Mouse (Mus musculus) layer of hippocampus, adult 9-11 months (tissue): ENCODE results near the gene Cdan1.
"Not testable (repeated sequence)": the region's sequence is repeated elsewhere in the genome, so short reads cannot be mapped to it uniquely, and the experiment has no call there.

Source experiments
- DNase-seq: peaks from one replicate; pipeline ENCODE4 v3.0.0; 2022

Gene Cdan1

DNA sequence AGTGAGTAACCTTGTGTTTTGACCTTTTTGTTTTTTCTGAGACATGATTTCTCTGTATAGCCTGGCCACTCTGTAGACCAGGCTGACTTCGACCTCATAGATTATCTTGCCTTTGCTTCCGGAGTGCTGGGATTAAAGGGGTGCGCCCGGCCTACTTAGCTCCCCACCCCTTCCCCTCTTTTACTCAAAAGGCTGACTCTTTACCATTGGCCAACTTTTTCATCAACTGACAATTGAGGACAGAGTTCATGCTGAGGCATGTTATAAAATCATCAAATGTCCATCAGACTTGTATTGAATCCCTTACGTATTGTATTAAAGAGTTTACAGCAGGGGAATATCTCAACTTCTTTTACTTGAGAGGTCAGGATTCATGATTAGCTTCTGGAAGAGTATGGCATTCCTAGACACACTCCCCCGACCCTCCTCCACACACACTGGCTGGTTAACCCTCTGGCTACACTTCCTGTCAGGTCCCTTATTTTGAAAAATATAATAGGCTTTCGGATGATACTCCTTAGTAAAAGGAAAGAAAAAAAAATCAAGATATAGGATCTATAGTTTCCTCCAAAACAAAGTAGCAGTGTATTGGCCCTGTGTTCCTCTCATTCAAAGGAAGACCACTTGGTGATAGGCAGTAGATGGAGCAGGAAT, 117.9 kb downstream of the Cdan1 start:
- no peak for DNase-seq

DNA sequence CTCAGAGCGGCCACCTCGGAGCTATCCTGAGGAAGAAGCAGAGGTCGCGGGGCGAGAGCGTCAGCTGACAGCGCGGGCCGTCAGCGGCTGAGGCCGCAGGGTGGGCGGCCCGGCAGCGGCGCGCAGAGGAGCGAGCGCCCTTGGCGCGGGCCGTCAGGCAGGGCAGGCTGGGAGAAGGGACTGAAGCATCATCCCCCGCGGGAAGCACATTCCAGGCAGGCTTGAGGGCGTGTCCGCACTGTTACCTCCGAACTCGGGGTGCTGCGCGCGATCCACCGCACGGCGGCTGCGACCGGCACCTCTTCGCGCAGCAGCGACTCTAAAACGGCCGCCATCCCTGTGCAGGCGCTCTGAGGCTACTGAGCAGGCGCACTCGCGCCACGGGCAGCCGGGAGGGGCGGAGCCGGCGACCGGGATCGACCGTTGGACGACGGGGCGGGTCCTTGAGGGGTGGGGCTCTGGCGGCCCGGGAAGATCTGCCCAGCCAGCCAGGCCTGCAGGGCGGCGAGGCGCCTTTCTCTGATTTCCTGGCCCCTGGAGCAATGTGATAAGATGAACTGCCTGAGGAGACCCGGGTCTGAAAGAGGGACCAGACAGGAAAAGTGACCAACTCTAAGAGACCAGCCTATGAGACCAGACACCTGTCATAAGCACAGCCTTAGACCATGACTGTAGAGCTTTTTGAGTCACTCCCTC, 118.6 kb downstream of the Cdan1 start:
- DNase-seq = peak; percentile 91

DNA sequence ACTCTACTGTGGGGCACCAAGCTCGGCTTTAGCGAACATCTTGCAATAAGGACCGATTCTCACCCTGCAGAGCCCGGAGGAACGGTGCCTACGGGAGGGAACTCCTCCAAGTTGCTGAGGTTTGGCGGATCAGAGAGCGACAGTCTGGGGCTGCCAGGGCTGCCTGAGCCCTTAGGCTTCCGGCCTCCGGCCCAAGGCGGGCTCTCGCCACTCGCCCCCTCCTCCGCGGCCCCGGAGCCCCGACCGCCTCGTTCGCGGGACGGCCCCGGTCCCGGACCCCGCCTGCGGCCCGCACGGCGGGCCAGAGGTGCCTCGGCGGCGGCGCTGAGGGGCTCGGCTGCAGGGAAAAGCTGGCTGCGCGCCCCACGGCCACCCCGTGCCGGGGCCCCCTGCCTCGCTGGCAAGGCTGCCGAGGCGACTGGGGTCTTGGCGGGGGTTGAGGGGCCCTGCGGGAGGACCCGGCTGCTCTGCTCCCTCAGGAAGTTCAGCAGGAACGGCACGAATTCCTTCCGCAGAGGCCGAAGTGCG, 119.2 kb downstream of the Cdan1 start:
- DNase-seq = no peak

DNA sequence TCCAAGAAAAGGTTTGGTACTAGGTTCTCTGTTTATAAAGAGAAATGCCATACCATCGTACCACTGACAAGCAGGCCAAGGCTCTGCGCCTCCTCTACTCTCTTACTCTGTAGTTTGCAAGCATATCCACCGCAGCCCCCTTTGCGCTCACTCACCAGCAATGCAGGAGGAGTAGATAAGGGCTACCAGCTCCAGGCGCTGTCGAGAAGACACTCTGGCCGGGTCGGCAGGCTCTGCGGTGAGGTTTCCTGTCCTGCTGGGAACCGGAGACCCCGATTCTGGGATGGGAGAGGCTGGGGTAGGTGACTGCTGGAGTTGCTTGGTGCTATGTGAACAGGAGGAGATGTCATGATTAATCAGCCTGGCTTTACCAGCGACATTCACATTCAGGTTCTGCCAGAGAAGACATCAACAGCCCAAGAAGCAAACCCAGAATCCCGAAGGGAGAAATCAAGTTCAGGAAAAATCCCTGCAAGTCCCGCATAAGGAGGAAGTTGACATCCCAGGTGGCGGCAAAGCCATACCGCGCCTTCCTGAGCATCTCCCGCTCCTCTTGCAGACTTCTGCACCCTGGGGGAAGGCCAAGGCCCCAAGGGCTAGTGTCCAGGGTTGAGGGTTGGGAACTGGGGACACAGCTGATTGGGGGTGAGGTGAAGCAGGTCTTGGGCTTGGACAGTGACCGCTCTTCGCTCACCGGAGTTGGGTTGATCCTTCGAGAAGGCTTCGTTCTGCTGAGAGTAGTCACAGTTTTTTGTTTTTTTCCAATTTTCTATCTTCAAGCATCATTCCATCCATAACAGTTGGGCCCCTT, 119.9 kb downstream of the Cdan1 start:
- DNase-seq = no peak

DNA sequence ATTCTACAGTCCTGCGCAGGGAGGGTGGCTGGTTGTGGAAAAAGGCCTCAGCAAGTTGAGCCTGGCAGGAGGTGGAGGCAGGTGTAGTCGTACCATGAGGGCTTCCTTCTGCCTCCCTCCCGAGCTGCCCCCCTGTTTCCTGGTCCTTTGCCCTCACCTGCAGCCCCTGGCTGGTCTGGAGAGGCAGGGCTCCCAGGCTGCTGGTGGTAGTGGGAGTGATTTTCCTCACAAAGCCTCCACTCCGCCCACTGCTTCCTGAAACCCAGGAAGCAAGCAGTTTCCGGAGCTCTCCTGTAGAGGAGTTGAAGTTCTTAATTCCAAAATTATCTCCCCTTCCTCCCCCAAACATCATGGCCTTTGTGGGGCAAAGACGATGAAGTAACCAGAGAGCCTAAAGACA, 125.8 kb downstream of the Cdan1 start:
- DNase-seq = no peak

DNA sequence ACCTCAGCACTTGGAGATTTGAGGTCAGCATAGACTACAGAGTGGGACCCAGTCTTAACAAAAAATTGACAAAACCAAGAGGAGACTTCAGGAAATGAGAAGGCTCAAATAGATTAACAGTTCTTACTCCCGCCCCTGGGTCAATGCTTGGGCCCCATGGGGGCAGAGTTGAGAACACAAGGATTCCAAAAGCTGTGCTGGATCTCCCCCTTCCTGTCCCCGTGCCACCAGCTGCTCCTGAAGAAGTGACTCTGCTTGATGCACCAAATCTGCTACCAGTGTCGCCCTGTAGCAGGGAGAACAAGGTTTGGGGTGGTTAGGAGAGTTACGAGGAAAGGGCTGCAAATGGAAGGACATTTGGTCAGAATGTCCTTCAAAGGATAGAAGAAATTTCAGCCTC, 126.3 kb downstream of the Cdan1 start:
- no peak for DNase-seq

DNA sequence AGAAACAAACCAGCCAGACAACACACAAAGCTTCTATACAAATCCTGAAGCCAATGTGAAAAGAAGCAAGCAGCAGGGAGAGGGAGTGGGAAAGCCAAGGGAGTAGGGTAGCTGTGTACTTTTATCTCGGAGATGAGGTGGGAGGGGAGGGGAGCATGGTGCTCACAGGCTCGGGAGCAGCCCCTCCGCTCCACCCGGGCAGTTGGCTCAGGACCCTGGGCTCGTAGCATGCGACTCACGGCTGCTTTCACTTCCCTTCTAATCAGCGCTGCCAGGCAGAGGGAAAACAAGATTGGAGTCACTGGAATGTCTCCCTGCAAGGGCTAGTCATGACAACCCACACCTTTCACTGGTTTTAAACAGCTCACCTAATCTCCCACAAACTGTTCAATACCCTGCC, 127.4 kb downstream of the Cdan1 start:
- no peak for DNase-seq

DNA sequence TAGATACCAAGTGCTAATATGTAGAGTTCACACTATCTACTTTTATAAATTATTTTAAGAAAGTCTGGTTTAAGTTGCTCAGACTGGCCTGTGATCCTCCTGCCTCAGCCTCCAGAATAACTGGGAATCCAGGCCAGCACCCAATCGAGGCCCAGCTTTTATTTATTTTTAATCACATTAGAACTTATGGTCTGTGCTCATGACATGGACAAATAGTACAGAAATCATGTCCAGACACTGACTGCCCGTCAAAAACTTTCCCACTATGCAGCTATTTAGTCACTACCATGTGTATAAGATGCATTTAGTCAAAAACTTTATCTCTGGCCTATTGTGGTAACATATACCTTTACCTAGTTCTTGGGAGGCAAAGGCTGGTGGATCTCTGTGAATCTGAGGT, 128.0 kb downstream of the Cdan1 start:
- DNase-seq = no peak

DNA sequence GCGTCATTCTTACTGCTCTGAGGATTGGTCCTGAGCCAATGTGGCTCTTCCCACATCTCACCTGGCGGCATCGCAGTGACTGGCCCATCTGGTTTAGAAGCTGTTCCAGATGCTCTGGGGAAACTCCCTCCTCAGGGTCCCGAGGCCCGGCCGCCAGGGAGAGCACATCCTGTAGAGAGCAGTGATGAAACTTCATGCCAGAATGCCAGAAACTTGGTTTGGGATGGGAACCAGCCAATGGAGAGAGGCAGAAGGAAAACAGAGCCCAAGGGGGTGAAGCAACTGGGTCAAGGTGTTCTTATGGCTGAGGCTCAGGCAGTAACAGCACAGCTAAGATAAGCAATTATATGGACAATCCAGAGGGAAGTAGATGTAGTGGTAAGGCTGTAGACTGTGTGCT, 129.1 kb downstream of the Cdan1 start:
- no peak for DNase-seq

DNA sequence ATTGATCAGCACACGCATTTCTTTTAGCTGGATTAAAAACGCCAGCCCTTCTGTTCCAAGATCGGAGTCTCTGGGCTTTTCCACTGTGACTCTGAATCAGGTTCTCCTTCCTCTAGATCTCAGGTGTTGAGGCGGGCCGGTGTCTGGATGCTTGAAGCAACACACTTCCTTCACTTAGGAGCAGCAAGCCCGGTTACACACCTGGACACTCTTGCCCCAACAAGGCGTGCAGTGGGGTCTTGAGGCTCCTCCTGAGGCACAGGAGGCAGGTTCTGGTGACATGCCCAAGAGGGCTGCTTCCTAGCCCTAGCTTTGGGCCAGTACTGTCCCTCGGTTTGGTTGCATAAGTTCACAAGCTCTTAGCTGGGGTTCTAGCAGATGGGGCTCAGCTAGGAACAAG, 131.4 kb downstream of the Cdan1 start:
- DNase-seq = no peak

DNA sequence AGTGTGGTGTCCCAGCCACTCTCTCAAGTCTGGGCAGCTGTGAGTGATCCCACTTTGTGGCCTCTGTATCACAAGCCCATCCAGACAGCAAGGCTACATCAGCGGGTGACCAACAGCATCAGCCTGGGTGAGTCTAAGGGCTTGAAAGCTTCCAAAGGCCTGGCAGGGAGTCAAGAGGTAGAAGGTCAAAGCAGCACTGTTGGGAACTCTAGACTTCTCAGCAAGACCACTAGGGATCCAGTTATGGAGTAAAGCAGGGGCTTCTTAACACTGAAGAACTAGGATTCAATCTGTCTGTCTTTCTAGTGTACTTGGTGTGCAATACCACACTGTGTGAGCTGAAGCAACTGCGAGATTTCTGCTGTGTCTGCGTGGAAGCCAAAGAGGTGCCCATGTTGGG, 136.5 kb downstream of the Cdan1 start:
- DNase-seq = no peak

DNA sequence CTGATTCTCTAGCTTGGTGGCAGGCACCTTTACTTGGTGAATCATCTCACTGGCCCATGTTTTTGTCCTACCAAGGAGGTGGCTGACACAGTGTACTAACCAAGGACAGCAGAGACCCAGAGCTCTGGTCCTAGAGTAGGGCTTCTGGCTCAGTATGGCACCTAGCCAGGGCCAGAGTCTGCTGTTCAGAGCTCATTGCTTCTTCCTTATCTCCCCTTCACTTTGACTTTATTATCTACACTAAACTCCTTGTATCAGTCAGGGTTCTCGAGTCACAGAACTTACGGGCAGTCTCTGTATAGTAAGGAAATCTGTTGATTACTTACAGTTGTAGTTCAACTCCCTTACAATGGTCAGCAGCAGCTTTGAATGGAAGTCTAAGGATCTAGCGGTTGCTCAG, 139.0 kb downstream of the Cdan1 start:
- DNase-seq = no peak

DNA sequence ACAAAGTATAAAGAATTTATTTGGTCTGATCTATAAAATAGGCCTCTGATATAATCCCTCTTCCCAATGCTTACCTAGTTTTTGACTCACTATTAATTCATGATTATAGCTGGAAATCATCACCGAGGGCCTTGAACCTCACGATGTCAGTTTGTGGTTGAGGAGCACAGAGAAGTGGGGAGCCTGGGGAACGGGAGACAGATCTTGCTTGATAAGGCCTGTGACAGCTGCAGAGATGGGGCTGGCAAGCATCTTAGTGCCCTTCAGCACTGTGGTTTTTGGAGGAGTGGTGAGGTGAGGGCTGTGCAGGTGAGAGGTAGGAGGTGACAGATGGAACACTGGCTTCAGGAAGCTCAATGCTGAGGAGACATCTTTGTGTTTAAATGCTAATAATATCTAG, 139.8 kb downstream of the Cdan1 start:
- DNase-seq = no peak

DNA sequence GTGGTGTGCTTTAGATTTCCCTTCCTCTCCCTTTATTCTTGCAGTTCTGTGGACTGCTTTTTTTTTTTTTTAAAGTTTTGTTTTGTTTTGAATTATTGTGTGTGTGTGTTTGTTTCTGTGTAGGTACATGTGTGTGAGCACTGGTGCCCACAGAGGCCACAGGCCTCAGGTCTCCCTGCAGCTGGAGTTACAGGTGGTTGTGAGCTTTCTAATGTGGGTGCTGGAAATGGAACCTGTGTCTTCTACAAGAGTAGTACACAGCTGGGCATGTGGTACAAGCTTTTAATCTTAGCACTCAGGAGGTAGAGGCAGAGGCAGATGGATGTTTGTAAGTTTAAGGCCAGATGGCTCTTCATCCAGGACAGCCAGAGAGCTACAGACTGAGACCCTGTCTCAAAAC, 142.9 kb downstream of the Cdan1 start:
- no peak for DNase-seq

DNA sequence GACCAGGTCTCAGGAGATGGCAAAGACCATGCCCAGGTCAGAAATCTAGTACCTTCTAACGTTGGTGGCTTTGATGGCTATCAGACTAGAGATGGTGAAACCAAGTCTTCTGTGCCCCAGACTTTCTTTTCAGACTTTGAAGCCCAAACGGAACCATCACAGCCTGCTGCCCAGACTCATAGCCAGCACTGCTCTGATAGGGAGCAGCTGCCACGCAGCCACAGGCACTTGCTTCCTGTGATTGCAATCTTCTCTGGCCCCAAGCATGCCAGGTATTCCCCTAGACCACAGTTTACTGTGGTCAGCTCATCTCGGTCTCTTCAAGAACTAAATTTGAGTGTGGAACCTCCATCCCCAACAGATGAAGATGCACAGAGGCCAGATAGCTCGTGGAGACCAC, 147.3 kb downstream of the Cdan1 start:
- no peak for DNase-seq

DNA sequence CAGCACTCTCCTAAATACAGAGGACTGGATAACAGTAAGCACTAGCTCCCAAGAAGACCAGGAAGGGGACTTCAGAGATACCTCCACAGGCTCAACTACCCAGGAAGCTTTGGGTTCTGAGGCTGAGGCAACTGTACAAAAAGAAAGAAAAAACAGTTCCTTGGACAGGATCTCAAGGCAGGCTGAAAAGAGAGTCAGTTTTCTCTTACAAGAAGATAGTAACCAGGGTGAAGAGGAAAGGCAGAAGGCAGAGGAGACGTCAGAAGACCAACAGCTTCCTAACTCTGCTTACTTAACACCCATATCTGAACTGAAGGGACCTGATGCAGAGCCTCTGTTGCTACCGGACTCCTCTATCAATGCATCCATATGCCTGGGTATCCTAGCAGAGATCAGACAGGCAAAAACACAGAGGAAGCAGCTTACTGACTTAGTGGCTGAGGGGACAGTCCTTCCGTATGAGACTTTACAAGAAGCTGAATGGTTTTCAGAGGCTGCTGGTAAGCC, 149.5 kb downstream of the Cdan1 start:
- DNase-seq = no peak

DNA sequence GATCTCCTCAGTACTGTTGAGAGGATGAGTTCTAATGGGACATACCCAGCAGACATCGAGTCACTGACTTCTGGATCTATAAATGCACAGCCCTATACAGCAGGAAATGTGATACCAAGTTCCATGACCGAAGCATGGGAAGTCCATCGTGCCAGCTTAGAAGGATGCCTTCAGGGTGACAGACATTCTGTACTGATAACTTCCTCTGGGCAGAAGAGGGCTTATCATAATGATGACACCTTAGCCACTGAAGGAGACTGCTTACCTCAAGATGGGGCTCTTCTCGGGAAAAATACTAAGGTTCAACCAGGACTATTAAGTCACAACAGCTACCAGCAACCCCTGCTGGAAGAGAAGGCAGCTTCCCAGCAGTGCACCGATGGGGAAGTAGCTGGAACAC, 152.2 kb downstream of the Cdan1 start:
- DNase-seq = no peak

DNA sequence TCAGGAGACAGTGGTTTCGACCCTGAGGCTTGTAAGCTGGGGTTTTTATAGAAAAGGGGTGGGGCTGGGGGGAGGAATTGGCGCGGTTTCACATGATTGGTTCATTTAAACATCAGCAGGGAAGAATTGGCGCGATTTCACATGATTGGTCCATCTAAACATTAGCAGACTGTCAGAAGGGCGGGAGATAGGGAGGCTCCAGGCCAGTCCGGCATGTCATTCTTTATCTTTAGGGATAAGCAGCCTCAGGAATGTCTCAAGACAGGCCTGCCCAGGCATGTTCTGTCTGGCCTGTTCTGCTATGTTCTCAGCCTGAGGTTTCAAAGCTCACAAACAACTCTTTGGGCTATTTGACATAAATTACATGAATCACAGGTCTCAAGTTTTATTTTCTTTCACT, 168.8 kb downstream of the Cdan1 start:
- not testable (repeated sequence) for DNase-seq

DNA sequence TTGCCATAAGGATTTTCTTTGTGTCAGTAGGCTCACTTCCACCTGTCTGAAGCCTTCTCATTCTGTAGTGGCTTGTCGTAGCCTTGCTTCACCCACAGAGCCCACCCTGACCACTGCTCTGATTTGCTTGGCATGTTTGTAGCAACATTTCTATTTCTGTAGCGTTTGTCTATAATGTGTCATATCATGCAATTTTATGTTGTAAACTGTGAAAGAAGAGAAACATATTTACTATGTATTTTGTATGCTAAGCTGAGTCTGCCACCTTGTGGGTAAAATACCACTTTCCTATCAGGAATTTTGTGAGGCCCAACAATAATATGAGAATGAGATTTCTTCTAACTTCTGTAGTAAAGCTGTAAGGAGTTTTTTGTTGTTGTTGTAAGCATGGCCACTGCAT, 179.7 kb downstream of the Cdan1 start:
- no peak for DNase-seq

DNA sequence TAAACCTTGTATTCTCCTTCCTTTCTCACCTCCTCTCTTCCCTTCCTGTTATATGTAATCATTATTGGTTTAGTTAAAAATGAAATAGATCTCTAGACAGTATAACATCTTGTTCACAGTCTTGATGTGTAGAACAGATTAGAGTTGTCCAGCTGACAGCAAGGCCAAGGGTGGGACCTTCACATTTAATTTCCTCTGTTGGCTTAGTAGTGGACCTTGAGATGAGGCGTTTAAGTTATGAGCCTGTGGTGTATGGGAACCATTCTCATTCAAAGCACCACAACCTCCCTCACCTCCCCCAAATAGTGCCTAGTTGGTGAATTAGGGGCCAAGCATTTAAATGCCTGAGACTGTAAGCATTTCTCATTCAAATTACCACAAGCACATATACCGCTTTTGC, 182.5 kb downstream of the Cdan1 start:
- no peak for DNase-seq
